Mouse (Mus musculus): ENCODE measurements around the gene Tssk3. TPM values are rescaled to one million over a fixed set of nuclear protein-coding genes. Genes with fewer than 3 reads are reported as not detected.

Tssk3 gene
- polyA plus RNA-seq, 2 experiments, result not detected

GRCm38 (mm10) chr4:129451471-129452169 lies 39.2 kb downstream of the Tssk3 start:
- no peak overlapping the region for H3K27ac ChIP-seq
- H3K9me3 ChIP-seq (ENCODE audit: control insufficient read depth, low read length), result no peaks in the 10 kb centered on the region
- DNase-seq (ENCODE audit: low read depth in 3 of 3, low spot score in 3 of 3), result no peak
- WGBS (ENCODE audit: insufficient replicate concordance), result 67% methylated on average over 15 of the region's 15 CpGs
- no peak overlapping the region for H3K4me2 ChIP-seq (ENCODE audit: low read depth)
- TF ChIP-seq EP300 (IDR thresholded peaks at IDR 0.05; ENCODE audit: low read depth) (no peak), CTCF (IDR thresholded peaks at IDR 0.05; ENCODE audit: low read depth) (no peak)
- peaks cover 0 to 8% of the 10 kb centered on the region in 2 experiments; a peak in 2 of 4 replicates for H3K4me1 ChIP-seq (replicated peaks; ENCODE audit: control insufficient read depth in 2 of 2, insufficient read depth in 2 of 2, low read length in 1 of 2)
- H3K27me3 ChIP-seq (ENCODE audit: control insufficient read depth, insufficient read depth, low read length), result no peaks in the 10 kb centered on the region
- no peak overlapping the region for H3K9ac ChIP-seq (replicated peaks)
- no peaks in the 10 kb centered on the region for H3K36me3 ChIP-seq (replicated peaks; ENCODE audit: control insufficient read depth, insufficient read depth, low read depth)
- no peak overlapping the region for H3K4me3 ChIP-seq (ENCODE audit: insufficient read depth in 1 of 2, low read depth in 2 of 2, low read length in 2 of 2)
- ATAC-seq (ENCODE audit: insufficient read depth), result no peak

DNA sequence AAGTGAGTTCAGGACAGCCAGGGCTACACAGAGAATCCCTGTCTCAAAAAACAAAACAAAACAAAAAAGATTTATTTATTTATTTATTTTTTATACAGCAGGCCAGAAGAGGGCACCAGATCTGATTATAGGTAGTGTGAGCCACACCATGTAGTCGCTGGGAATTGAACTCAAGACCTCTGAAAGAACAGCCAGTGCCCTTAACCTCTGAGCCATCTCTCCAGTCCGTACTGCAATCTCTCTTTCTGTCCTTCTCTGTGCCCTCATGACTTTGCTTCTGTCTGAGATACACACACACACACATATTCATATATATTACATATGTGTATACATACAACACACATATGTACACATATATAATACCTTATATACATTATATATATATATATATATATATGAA lies 40.0 kb downstream of the Tssk3 start:
- Histone ChIP-seq H3K4me1 (replicated peaks; ENCODE audit: control insufficient read depth in 2 of 2, insufficient read depth in 2 of 2, low read length in 1 of 2) (peaks cover 0 to 8% of the 10 kb centered on the region in 2 experiments; a peak in 2 of 4 replicates), H3K4me2 (ENCODE audit: low read depth) (no peak overlapping the region), H3K27me3 (ENCODE audit: control insufficient read depth, insufficient read depth, low read length) (no peaks in the 10 kb centered on the region), H3K4me3 (ENCODE audit: insufficient read depth in 1 of 2, low read depth in 2 of 2, low read length in 2 of 2) (no peak overlapping the region), H3K36me3 (replicated peaks; ENCODE audit: control insufficient read depth, insufficient read depth, low read depth) (no peaks in the 10 kb centered on the region), H3K9ac (replicated peaks) (no peak overlapping the region), H3K9me3 (ENCODE audit: control insufficient read depth, low read length) (no peaks in the 10 kb centered on the region), H3K27ac (no peak overlapping the region)
- 50% methylated on average over 2 of the region's 2 CpGs for whole genome bisulfite sequencing (ENCODE audit: insufficient replicate concordance)
- no peak for ATAC-seq (ENCODE audit: insufficient read depth)
- TF ChIP-seq EP300 (IDR thresholded peaks at IDR 0.05; ENCODE audit: low read depth) (no peak), CTCF (IDR thresholded peaks at IDR 0.05; ENCODE audit: low read depth) (no peak)
- DNase-seq (ENCODE audit: low read depth in 3 of 3, low spot score in 3 of 3), result no peak

DNA sequence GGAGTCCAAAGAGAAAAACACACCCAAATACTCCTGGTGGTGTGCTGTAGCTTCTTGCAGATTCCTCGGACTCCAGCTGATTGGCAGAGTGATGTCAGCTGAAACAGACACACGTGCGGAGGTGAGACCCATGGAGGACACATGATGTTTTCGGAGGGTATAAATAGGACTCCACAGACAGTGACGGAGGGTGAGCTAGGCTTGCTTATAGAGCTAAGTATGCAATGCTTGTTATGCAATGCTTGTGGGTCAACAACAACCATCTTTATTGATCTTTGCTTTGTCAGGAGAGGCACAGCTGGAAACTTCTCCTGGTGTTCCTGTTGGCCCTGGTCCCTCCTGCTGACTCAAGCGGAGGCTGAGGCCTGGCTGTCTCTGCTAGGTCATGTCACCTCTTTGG lies 42.1 kb downstream of the Tssk3 start:
- no peak overlapping the region for H3K27ac ChIP-seq
- DNase-seq (ENCODE audit: low read depth in 3 of 3, low spot score in 3 of 3) (no peak), ATAC-seq (ENCODE audit: insufficient read depth) (no peak)
- no peaks in the 10 kb centered on the region for H3K9me3 ChIP-seq (ENCODE audit: control insufficient read depth, low read length)
- no peaks in the 10 kb centered on the region for H3K36me3 ChIP-seq (replicated peaks; ENCODE audit: control insufficient read depth, insufficient read depth, low read depth)
- H3K4me2 ChIP-seq (ENCODE audit: low read depth), result no peak overlapping the region
- peaks cover 0 to 6% of the 10 kb centered on the region in 2 experiments; a peak in 2 of 4 replicates for H3K4me1 ChIP-seq (replicated peaks; ENCODE audit: control insufficient read depth in 2 of 2, insufficient read depth in 2 of 2, low read length in 1 of 2)
- H3K27me3 ChIP-seq (ENCODE audit: control insufficient read depth, insufficient read depth, low read length), result no peaks in the 10 kb centered on the region
- H3K9ac ChIP-seq (replicated peaks), result no peak overlapping the region
- WGBS (ENCODE audit: insufficient replicate concordance), result 83% methylated on average over 6 of the region's 6 CpGs
- TF ChIP-seq CTCF (IDR thresholded peaks at IDR 0.05; ENCODE audit: low read depth), result no peak
- TF ChIP-seq EP300 (IDR thresholded peaks at IDR 0.05; ENCODE audit: low read depth), result no peak
- no peak overlapping the region for H3K4me3 ChIP-seq (ENCODE audit: insufficient read depth in 1 of 2, low read depth in 2 of 2, low read length in 2 of 2)

- Histone ChIP-seq H3K9ac (replicated peaks) (no peak overlapping the region), H3K36me3 (replicated peaks; ENCODE audit: control insufficient read depth, insufficient read depth, low read depth) (no peaks in the 10 kb centered on the region), H3K4me2 (ENCODE audit: low read depth) (no peak overlapping the region), H3K4me1 (replicated peaks; ENCODE audit: control insufficient read depth in 2 of 2, insufficient read depth in 2 of 2, low read length in 1 of 2) (peaks cover 0 to 6% of the 10 kb centered on the region in 2 experiments; a peak in 2 of 4 replicates), H3K4me3 (ENCODE audit: insufficient read depth in 1 of 2, low read depth in 2 of 2, low read length in 2 of 2) (no peak overlapping the region), H3K27ac (no peak overlapping the region), H3K9me3 (ENCODE audit: control insufficient read depth, low read length) (no peaks in the 10 kb centered on the region), H3K27me3 (ENCODE audit: control insufficient read depth, insufficient read depth, low read length) (peaks cover 2% of the 10 kb centered on the region)
- 56% methylated on average over 11 of the region's 11 CpGs for WGBS (ENCODE audit: insufficient replicate concordance)
- DNase-seq (ENCODE audit: low read depth in 3 of 3, low spot score in 3 of 3), result no peak
- no peak for TF ChIP-seq CTCF (IDR thresholded peaks at IDR 0.05; ENCODE audit: low read depth)
- TF ChIP-seq EP300 (IDR thresholded peaks at IDR 0.05; ENCODE audit: low read depth), result no peak
- ATAC-seq (ENCODE audit: insufficient read depth), result no peak
Observed at GRCm38 (mm10) chr4:129447778-129448563, 42.9 kb downstream of the Tssk3 start.

- peaks cover 6% of the 10 kb centered on the region for H3K27me3 ChIP-seq (ENCODE audit: control insufficient read depth, insufficient read depth, low read length)
- H3K36me3 ChIP-seq (replicated peaks; ENCODE audit: control insufficient read depth, insufficient read depth, low read depth), result no peaks in the 10 kb centered on the region
- DNase-seq (ENCODE audit: low read depth in 3 of 3, low spot score in 3 of 3), result no peak
- H3K9ac ChIP-seq (replicated peaks), result no peak overlapping the region
- no peak; the same call in 1 of the 2 replicates for ATAC-seq (ENCODE audit: insufficient read depth)
- no peak overlapping the region for H3K4me2 ChIP-seq (ENCODE audit: low read depth)
- WGBS (ENCODE audit: insufficient replicate concordance), result 29% methylated on average over 8 of the region's 8 CpGs
- H3K9me3 ChIP-seq (ENCODE audit: control insufficient read depth, low read length), result no peaks in the 10 kb centered on the region
- no peak overlapping the region for H3K27ac ChIP-seq
- no peak overlapping the region for H3K4me3 ChIP-seq (ENCODE audit: insufficient read depth in 1 of 2, low read depth in 2 of 2, low read length in 2 of 2)
- no peak for TF ChIP-seq EP300 (IDR thresholded peaks at IDR 0.05; ENCODE audit: low read depth)
- TF ChIP-seq CTCF (IDR thresholded peaks at IDR 0.05; ENCODE audit: low read depth), result no peak
- peaks cover 0 to 6% of the 10 kb centered on the region in 2 experiments; a peak in 2 of 4 replicates for H3K4me1 ChIP-seq (replicated peaks; ENCODE audit: control insufficient read depth in 2 of 2, insufficient read depth in 2 of 2, low read length in 1 of 2)
Observed at GRCm38 (mm10) chr4:129447360-129447759, 43.5 kb downstream of the Tssk3 start.

Data from liver, embryonic 14.5 days (tissue).